Mouse (Mus musculus): ENCODE results near the gene Adra2a. TPM values are rescaled to one million over a fixed set of nuclear protein-coding genes. Genes with fewer than 3 reads are reported as not detected.

Gene Adra2a
- polyA plus RNA-seq, 1 experiment: 0.20 TPM

GRCm38 (mm10) chr19:54035100-54035499, 8.9 kb upstream of the Adra2a start:
- Histone ChIP-seq H3K4me2 (ENCODE audit: low read depth) (no peak overlapping the region), H3K36me3 (ENCODE audit: control insufficient read depth, insufficient read depth) (peaks cover 4% of the 10 kb centered on the region), H3K4me3 (no peak overlapping the region), H3ac (ENCODE audit: control insufficient read depth, insufficient read length) (no peak overlapping the region), H3K79me2 (ENCODE audit: control insufficient read depth, insufficient read depth) (no peaks in the 10 kb centered on the region), H3K27me3 (ENCODE audit: control insufficient read depth, insufficient read depth, insufficient read length) (no peaks in the 10 kb centered on the region)
- TF ChIP-seq MAX (IDR thresholded peaks at IDR 0.05; ENCODE audit: low read depth): no peak
- no peak for TF ChIP-seq CEBPB (IDR thresholded peaks at IDR 0.05; ENCODE audit: insufficient read depth, poor library complexity, severe bottlenecking)
- no peak for TF ChIP-seq REST (IDR thresholded peaks at IDR 0.05; ENCODE audit: insufficient read depth, insufficient read length)
- TF ChIP-seq MYOG (IDR thresholded peaks at IDR 0.05; ENCODE audit: control insufficient read depth in 1 of 3, insufficient read depth in 1 of 3, insufficient read length in 2 of 3, low read depth in 2 of 3): no peak
- TF ChIP-seq POLR2A (IDR thresholded peaks at IDR 0.05; ENCODE audit: insufficient read length, low read depth): no peak
- no peak for TF ChIP-seq E2F4 (IDR thresholded peaks at IDR 0.05; ENCODE audit: insufficient read depth)
- TF ChIP-seq USF1 (IDR thresholded peaks at IDR 0.05; ENCODE audit: low read depth): no peak
- no peak for TF ChIP-seq TCF12 (IDR thresholded peaks at IDR 0.05; ENCODE audit: insufficient read depth, poor library complexity, severe bottlenecking)
- TF ChIP-seq POLR2AphosphoS2 (IDR thresholded peaks at IDR 0.05; ENCODE audit: insufficient read length, low read depth): no peak
- TF ChIP-seq SRF (IDR thresholded peaks at IDR 0.05; ENCODE audit: control insufficient read depth, insufficient read length, low read depth): no peak
- TF ChIP-seq TCF3 (IDR thresholded peaks at IDR 0.05; ENCODE audit: insufficient read length, low read depth): no peak
- TF ChIP-seq MYOD1 (IDR thresholded peaks at IDR 0.05; ENCODE audit: control insufficient read depth in 1 of 3, insufficient read length in 2 of 3, low read depth in 2 of 3): no peak

DNA sequence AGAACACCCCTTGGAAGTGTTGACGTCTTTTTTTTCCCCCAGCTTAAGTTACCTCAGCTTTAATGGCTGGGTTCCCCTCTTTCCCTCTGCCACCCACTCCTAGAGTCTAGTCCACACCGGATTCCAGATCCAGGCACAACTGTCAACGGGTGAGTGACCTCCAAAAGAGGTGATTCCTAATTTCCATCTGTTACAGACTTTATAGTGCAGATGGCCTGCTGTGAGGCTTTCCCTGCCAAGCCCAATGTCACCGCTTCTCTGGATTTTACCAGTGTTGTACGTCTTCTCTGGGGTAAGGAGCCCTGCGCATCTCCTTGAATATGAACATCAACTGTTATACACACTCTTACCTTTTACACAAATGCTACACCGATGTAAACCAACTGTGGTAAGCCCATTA, 4.5 kb upstream of the Adra2a start:
- peaks cover under 1% of the 10 kb centered on the region for H3K27me3 ChIP-seq (ENCODE audit: control insufficient read depth, insufficient read depth, insufficient read length)

GRCm38 (mm10) chr19:54040356-54041028, 3.5 kb upstream of the Adra2a start:
- no peak for TF ChIP-seq MYOG (IDR thresholded peaks at IDR 0.05; ENCODE audit: control insufficient read depth in 1 of 3, insufficient read depth in 1 of 3, insufficient read length in 2 of 3, low read depth in 2 of 3)
- TF ChIP-seq REST (IDR thresholded peaks at IDR 0.05; ENCODE audit: insufficient read depth, insufficient read length): no peak
- TF ChIP-seq TCF12 (IDR thresholded peaks at IDR 0.05; ENCODE audit: insufficient read depth, poor library complexity, severe bottlenecking): no peak
- TF ChIP-seq USF1 (IDR thresholded peaks at IDR 0.05; ENCODE audit: low read depth): no peak
- no peak for TF ChIP-seq SRF (IDR thresholded peaks at IDR 0.05; ENCODE audit: control insufficient read depth, insufficient read length, low read depth)
- TF ChIP-seq CEBPB (IDR thresholded peaks at IDR 0.05; ENCODE audit: insufficient read depth, poor library complexity, severe bottlenecking): no peak
- no peak for TF ChIP-seq MYOD1 (IDR thresholded peaks at IDR 0.05; ENCODE audit: control insufficient read depth in 1 of 3, insufficient read length in 2 of 3, low read depth in 2 of 3)
- TF ChIP-seq E2F4 (IDR thresholded peaks at IDR 0.05; ENCODE audit: insufficient read depth): no peak
- TF ChIP-seq POLR2AphosphoS2 (IDR thresholded peaks at IDR 0.05; ENCODE audit: insufficient read length, low read depth): no peak
- no peak for TF ChIP-seq MAX (IDR thresholded peaks at IDR 0.05; ENCODE audit: low read depth)
- TF ChIP-seq TCF3 (IDR thresholded peaks at IDR 0.05; ENCODE audit: insufficient read length, low read depth): no peak
- no peak overlapping the region for H3K4me2 ChIP-seq (ENCODE audit: low read depth)
- H3K79me2 ChIP-seq (ENCODE audit: control insufficient read depth, insufficient read depth): no peaks in the 10 kb centered on the region
- H3K27me3 ChIP-seq (ENCODE audit: control insufficient read depth, insufficient read depth, insufficient read length): peaks cover 11% of the 10 kb centered on the region
- H3K36me3 ChIP-seq (ENCODE audit: control insufficient read depth, insufficient read depth): no peaks in the 10 kb centered on the region
- no peak overlapping the region for H3K4me3 ChIP-seq
- H3ac ChIP-seq (ENCODE audit: control insufficient read depth, insufficient read length): no peak overlapping the region

More for the DNA sequence above, 4.5 kb upstream of the Adra2a start:
- Histone ChIP-seq H3ac (ENCODE audit: control insufficient read depth, insufficient read length) (no peak overlapping the region), H3K4me3 (no peak overlapping the region), H3K79me2 (ENCODE audit: control insufficient read depth, insufficient read depth) (no peaks in the 10 kb centered on the region), H3K4me2 (ENCODE audit: low read depth) (no peak overlapping the region), H3K36me3 (ENCODE audit: control insufficient read depth, insufficient read depth) (no peaks in the 10 kb centered on the region)
- TF ChIP-seq POLR2A (IDR thresholded peaks at IDR 0.05; ENCODE audit: insufficient read length, low read depth) (no peak), TCF3 (IDR thresholded peaks at IDR 0.05; ENCODE audit: insufficient read length, low read depth) (no peak), TCF12 (IDR thresholded peaks at IDR 0.05; ENCODE audit: insufficient read depth, poor library complexity, severe bottlenecking) (no peak), MYOD1 (IDR thresholded peaks at IDR 0.05; ENCODE audit: control insufficient read depth in 1 of 3, insufficient read length in 2 of 3, low read depth in 2 of 3) (no peak), CEBPB (IDR thresholded peaks at IDR 0.05; ENCODE audit: insufficient read depth, poor library complexity, severe bottlenecking) (no peak), REST (IDR thresholded peaks at IDR 0.05; ENCODE audit: insufficient read depth, insufficient read length) (no peak), E2F4 (IDR thresholded peaks at IDR 0.05; ENCODE audit: insufficient read depth) (no peak), USF1 (IDR thresholded peaks at IDR 0.05; ENCODE audit: low read depth) (no peak), POLR2AphosphoS2 (IDR thresholded peaks at IDR 0.05; ENCODE audit: insufficient read length, low read depth) (no peak), MYOG (IDR thresholded peaks at IDR 0.05; ENCODE audit: control insufficient read depth in 1 of 3, insufficient read depth in 1 of 3, insufficient read length in 2 of 3, low read depth in 2 of 3) (no peak), SRF (IDR thresholded peaks at IDR 0.05; ENCODE audit: control insufficient read depth, insufficient read length, low read depth) (no peak), MAX (IDR thresholded peaks at IDR 0.05; ENCODE audit: low read depth) (no peak)

- TF ChIP-seq POLR2A (IDR thresholded peaks at IDR 0.05; ENCODE audit: insufficient read length, low read depth) (no peak), TCF12 (IDR thresholded peaks at IDR 0.05; ENCODE audit: insufficient read depth, poor library complexity, severe bottlenecking) (no peak), POLR2AphosphoS2 (IDR thresholded peaks at IDR 0.05; ENCODE audit: insufficient read length, low read depth) (no peak), REST (IDR thresholded peaks at IDR 0.05; ENCODE audit: insufficient read depth, insufficient read length) (no peak), USF1 (IDR thresholded peaks at IDR 0.05; ENCODE audit: low read depth) (no peak), E2F4 (IDR thresholded peaks at IDR 0.05; ENCODE audit: insufficient read depth) (no peak), CEBPB (IDR thresholded peaks at IDR 0.05; ENCODE audit: insufficient read depth, poor library complexity, severe bottlenecking) (no peak), SRF (IDR thresholded peaks at IDR 0.05; ENCODE audit: control insufficient read depth, insufficient read length, low read depth) (no peak), MAX (IDR thresholded peaks at IDR 0.05; ENCODE audit: low read depth) (no peak), TCF3 (IDR thresholded peaks at IDR 0.05; ENCODE audit: insufficient read length, low read depth) (no peak), MYOG (IDR thresholded peaks at IDR 0.05; ENCODE audit: control insufficient read depth in 1 of 3, insufficient read depth in 1 of 3, insufficient read length in 2 of 3, low read depth in 2 of 3) (no peak)
- Histone ChIP-seq H3K4me2 (ENCODE audit: low read depth) (no peak overlapping the region), H3K27me3 (ENCODE audit: control insufficient read depth, insufficient read depth, insufficient read length) (peaks cover 15% of the 10 kb centered on the region), H3K36me3 (ENCODE audit: control insufficient read depth, insufficient read depth) (no peaks in the 10 kb centered on the region), H3K4me3 (no peak overlapping the region), H3ac (ENCODE audit: control insufficient read depth, insufficient read length) (no peak overlapping the region), H3K79me2 (ENCODE audit: control insufficient read depth, insufficient read depth) (no peaks in the 10 kb centered on the region)
These were observed 3.0 kb upstream of the Adra2a start for GRCm38 (mm10) chr19:54041029-54041367.

All from myocyte (in vitro differentiated cells).